In genomic region chr12:57158266-57158665, GRCm38 (mm10) we compare ENCODE assay signal across 21 mouse cellular contexts. TPM values are rescaled to one million over a fixed set of nuclear protein-coding genes. Genes with fewer than 3 reads are reported as not detected.
DNase-seq lines count a peak whose midpoint lies in the region; ATAC-seq and TF ChIP-seq lines count a peak whose summit lies in the region.
"Had no signal": no experiment of that assay in that cellular context is flagged by ENCODE, and none has a peak within 500 bp of the region (broad histone marks: within the 10 kb centered on the region; RNA-seq: fewer than 3 reads in every experiment).

No protein-coding gene starts in this region.

- ATAC-seq in liver, postnatal 0 days: no peak
- no peak for ATAC-seq in liver, embryonic 12.5 days
- ATAC-seq in hindbrain, embryonic 14.5 days (ENCODE audit: low FRiP score): no peak
- ATAC-seq: hindbrain, embryonic 16.5 days had no signal

- H3K9me3 ChIP-seq in heart, embryonic 10.5 days: no peaks in the 10 kb centered on the region
- no peaks in the 10 kb centered on the region for H3K9me3 ChIP-seq in liver, postnatal 0 days (ENCODE audit: low read length)
- no peaks in the 10 kb centered on the region for H3K9me3 ChIP-seq in liver, embryonic 12.5 days (replicated peaks)
- H3K9me3 ChIP-seq in hindbrain, embryonic 14.5 days (ENCODE audit: control insufficient read depth, low read length): no peaks in the 10 kb centered on the region
- H3K9me3 ChIP-seq: embryonic facial prominence, embryonic 15.5 days; limb, embryonic 10.5 days had no signal

- no peak for TF ChIP-seq POLR2A in heart, adult 2 months (IDR thresholded peaks at IDR 0.05; ENCODE audit: insufficient read depth, low read depth, low read length)
- TF ChIP-seq POLR2A in brain, embryonic 14.5 days (IDR thresholded peaks at IDR 0.05; ENCODE audit: borderline replicate concordance, extremely low read depth, insufficient read depth, insufficient read length, poor library complexity, severe bottlenecking): no peak

- no peak overlapping the region for H3K9ac ChIP-seq in heart, adult 2 months (ENCODE audit: low read depth, low read length)
- no peak overlapping the region for H3K9ac ChIP-seq in liver, postnatal 0 days (replicated peaks)
- no peak overlapping the region for H3K9ac ChIP-seq in liver, embryonic 12.5 days
- no peak overlapping the region for H3K9ac ChIP-seq in hindbrain, embryonic 14.5 days
- H3K9ac ChIP-seq: embryonic facial prominence, embryonic 15.5 days had no signal

- no peak for TF ChIP-seq EP300 in heart, adult 2 months (IDR thresholded peaks at IDR 0.05; ENCODE audit: insufficient read depth, low read depth, low read length)
- no peak for TF ChIP-seq EP300 in liver, postnatal 0 days (IDR thresholded peaks at IDR 0.05; ENCODE audit: low read depth)

- no peaks in the 10 kb centered on the region for H3K4me1 ChIP-seq in heart, adult 2 months (ENCODE audit: control insufficient read depth, insufficient read depth, low read length)
- H3K4me1 ChIP-seq in heart, embryonic 10.5 days: peaks cover 7% of the 10 kb centered on the region
- H3K4me1 ChIP-seq in liver, postnatal 0 days (ENCODE audit: insufficient read depth): no peaks in the 10 kb centered on the region
- H3K4me1 ChIP-seq in liver, embryonic 12.5 days: peaks cover 11% of the 10 kb centered on the region
- no peaks in the 10 kb centered on the region for H3K4me1 ChIP-seq in hindbrain, embryonic 14.5 days (replicated peaks; ENCODE audit: control insufficient read depth, insufficient read depth, low read length)
- H3K4me1 ChIP-seq: embryonic facial prominence, embryonic 15.5 days had no signal

- no peak for DNase-seq in heart, adult 2 months
- no peak for DNase-seq in heart, embryonic 10.5 days (ENCODE audit: low spot score)
- DNase-seq in liver, postnatal 0 days: no peak
- DNase-seq in ES-CJ7 (ENCODE audit: low read depth, low spot score): peak; percentile 11
- peak; percentile 25 for DNase-seq in brain, embryonic 14.5 days (ENCODE audit: low read depth)
- no peak for DNase-seq in thymus, postnatal 36 days
- DNase-seq in hindbrain, embryonic 14.5 days (ENCODE audit: low spot score): no peak
- DNase-seq: cerebellum, postnatal 10 days; gastrocnemius, postnatal 25 days; kidney, adult 2 months; kidney, postnatal 4 days; lung, postnatal 10 days; right cerebral cortex, postnatal 14 days; thymus, postnatal 14 days had no signal

- TF ChIP-seq CTCF in heart, adult 2 months (IDR thresholded peaks at IDR 0.05): peak; percentile 33
- peak; percentile 31 for TF ChIP-seq CTCF in liver, postnatal 0 days (IDR thresholded peaks at IDR 0.05; ENCODE audit: low read depth)
- TF ChIP-seq CTCF in brain, embryonic 14.5 days (IDR thresholded peaks at IDR 0.05; ENCODE audit: borderline replicate concordance, extremely low read depth, insufficient read depth, insufficient read length): peak; percentile 24; the same call in 1 of the 2 replicates

- no peak overlapping the region for H3K4me3 ChIP-seq in heart, adult 2 months
- no peak overlapping the region for H3K4me3 ChIP-seq in heart, embryonic 10.5 days
- H3K4me3 ChIP-seq in liver, postnatal 0 days (ENCODE audit: low read depth, low read length): no peak overlapping the region
- H3K4me3 ChIP-seq in liver, embryonic 12.5 days: no peak overlapping the region
- no peak overlapping the region for H3K4me3 ChIP-seq in hindbrain, embryonic 14.5 days (replicated peaks; ENCODE audit: low read length)
- H3K4me3 ChIP-seq: embryonic facial prominence, embryonic 15.5 days; forebrain, embryonic 10.5 days; limb, embryonic 10.5 days had no signal

- intact Hi-C loops in heart, adult 2 months (cut with DNase I): no loop called here

- H3K4me2 ChIP-seq in liver, postnatal 0 days (ENCODE audit: low read depth, low read length): no peak overlapping the region
- no peak overlapping the region for H3K4me2 ChIP-seq in liver, embryonic 12.5 days
- no peak overlapping the region for H3K4me2 ChIP-seq in hindbrain, embryonic 14.5 days (replicated peaks)
- H3K4me2 ChIP-seq: embryonic facial prominence, embryonic 15.5 days; heart, embryonic 11.5 days; liver, embryonic 11.5 days had no signal

- 52% methylated on average over 3 of the region's 3 CpGs for WGBS in heart, adult 2 months
- 55% methylated on average over 3 of the region's 3 CpGs for WGBS in heart, embryonic 10.5 days
- 69% methylated on average over 3 of the region's 3 CpGs for WGBS in liver, postnatal 0 days (ENCODE audit: insufficient replicate concordance)
- 69% methylated on average over 3 of the region's 3 CpGs for WGBS in liver, embryonic 12.5 days (ENCODE audit: insufficient replicate concordance)
- whole genome bisulfite sequencing in hindbrain, embryonic 14.5 days: 67% methylated on average over 3 of the region's 3 CpGs

- H3K79me2 ChIP-seq in heart, adult 2 months (replicated peaks; ENCODE audit: control insufficient read depth, insufficient read depth, low read length): no peaks in the 10 kb centered on the region

- H3K27me3 ChIP-seq in heart, adult 2 months (ENCODE audit: control insufficient read depth, insufficient read depth, low read length): no peaks in the 10 kb centered on the region
- no peaks in the 10 kb centered on the region for H3K27me3 ChIP-seq in heart, embryonic 10.5 days (ENCODE audit: insufficient read depth, poor library complexity, severe bottlenecking)
- no peaks in the 10 kb centered on the region for H3K27me3 ChIP-seq in liver, postnatal 0 days (ENCODE audit: insufficient read depth, low read length)
- no peaks in the 10 kb centered on the region for H3K27me3 ChIP-seq in liver, embryonic 12.5 days (replicated peaks)
- no peaks in the 10 kb centered on the region for H3K27me3 ChIP-seq in hindbrain, embryonic 14.5 days (ENCODE audit: control insufficient read depth, insufficient read depth, low read length)
- H3K27me3 ChIP-seq: embryonic facial prominence, embryonic 15.5 days had no signal

- H3K36me3 ChIP-seq in heart, adult 2 months (ENCODE audit: control insufficient read depth, insufficient read depth, low read length): no peaks in the 10 kb centered on the region
- no peaks in the 10 kb centered on the region for H3K36me3 ChIP-seq in heart, embryonic 10.5 days
- H3K36me3 ChIP-seq in liver, postnatal 0 days (replicated peaks; ENCODE audit: insufficient read depth, low read length): no peaks in the 10 kb centered on the region
- peaks cover 16% of the 10 kb centered on the region for H3K36me3 ChIP-seq in liver, embryonic 12.5 days
- no peaks in the 10 kb centered on the region for H3K36me3 ChIP-seq in hindbrain, embryonic 14.5 days (replicated peaks; ENCODE audit: control insufficient read depth, insufficient read depth)
- H3K36me3 ChIP-seq: embryonic facial prominence, embryonic 15.5 days; forebrain, embryonic 10.5 days; limb, embryonic 10.5 days had no signal

- no peak overlapping the region for H3K27ac ChIP-seq in heart, adult 2 months
- no peak overlapping the region for H3K27ac ChIP-seq in heart, embryonic 10.5 days
- no peak overlapping the region for H3K27ac ChIP-seq in liver, postnatal 0 days (ENCODE audit: low read depth)
- H3K27ac ChIP-seq in liver, embryonic 12.5 days: no peak overlapping the region
- H3K27ac ChIP-seq in hindbrain, embryonic 14.5 days: no peak overlapping the region
- H3K27ac ChIP-seq: embryonic facial prominence, embryonic 15.5 days; forebrain, embryonic 10.5 days; limb, embryonic 10.5 days had no signal

RNA-seq across cellular contexts. Expression of gene Slc25a21, which starts 39.0 kb away (rescaled TPM):
- under 1 TPM; 0.34 to 0.66 TPM for total RNA-seq in heart, adult 2 months (2021)
- 0.06 TPM in 1 of 2 replicates, not detected in the other for polyA plus RNA-seq in heart, adult 2 months (2012; rRNA removed)
- polyA plus RNA-seq in heart, embryonic 10.5 days (2016; fragmentation: Nextera tagmentation; extraction: Ambion mirVana): 3.9 and 5.3 TPM in 2 replicates
- 10.8 and 12.6 TPM in 2 replicates for polyA plus RNA-seq in liver, postnatal 0 days (2015; fragmentation: Nextera tagmentation; extraction: Ambion mirVana)
- 30.0 and 33.1 TPM in 2 replicates for polyA plus RNA-seq in liver, embryonic 12.5 days (2016; fragmentation: Nextera tagmentation; extraction: Ambion mirVana)
- 0.14 TPM in 1 of 2 replicates, not detected in the other for polyA plus RNA-seq in brain, embryonic 14.5 days (2012; rRNA removed)
- polyA plus RNA-seq in hindbrain, embryonic 14.5 days (2014; fragmentation: Nextera tagmentation; extraction: Ambion mirVana): 0.13 and 0.36 TPM in 2 replicates

Comparison
In these comparisons a context has a peak if more than half of its experiments do, and no peak if none do; other contexts are left out.
1. DNase-seq: peak in ES-CJ7 (single experiment) and brain, embryonic 14.5 days (single experiment); none in heart, adult 2 months (0 of 2), heart, embryonic 10.5 days (single experiment), liver, postnatal 0 days (single experiment), thymus, postnatal 36 days (0 of 2) and hindbrain, embryonic 14.5 days (single experiment).
2. Peak in every context shown above with its lines, with median percentiles within 50 percentile points of each other: CTCF ChIP-seq.